Mouse (Mus musculus): ENCODE data around the gene Gata3. TPM values are rescaled to one million over a fixed set of nuclear protein-coding genes. Genes with fewer than 3 reads are reported as not detected.

The Gata3 gene
- polyA plus RNA-seq, 1 experiment, result not detected

- H3K27ac ChIP-seq (ENCODE audit: insufficient read depth, low read depth, low read length), result no peak within 1 kb of the TSS
- peaks cover 4% of the 10 kb centered on the region; the same call in 1 of the 2 replicates for H3K4me1 ChIP-seq (ENCODE audit: control insufficient read depth, insufficient read depth, low read length)
- WGBS, result 2% methylated on average over 30 of the region's 30 CpGs
- TF ChIP-seq POLR2A (IDR thresholded peaks at IDR 0.05; ENCODE audit: insufficient read depth, low read depth, low read length), result no peak
- no peak for TF ChIP-seq CTCF (IDR thresholded peaks at IDR 0.05; ENCODE audit: insufficient read depth, low read depth, low read length)
- no peak within 1 kb of the TSS for H3K4me3 ChIP-seq (ENCODE audit: insufficient read depth, low read depth, low read length)
These were observed 752 bp downstream of the Gata3 start, which contains the start of gene 9230102O04Rik for GRCm38 (mm10) chr2:9888913-9889650. 9230102O04Rik (minus strand) TSS chr2:9889540.

DNA sequence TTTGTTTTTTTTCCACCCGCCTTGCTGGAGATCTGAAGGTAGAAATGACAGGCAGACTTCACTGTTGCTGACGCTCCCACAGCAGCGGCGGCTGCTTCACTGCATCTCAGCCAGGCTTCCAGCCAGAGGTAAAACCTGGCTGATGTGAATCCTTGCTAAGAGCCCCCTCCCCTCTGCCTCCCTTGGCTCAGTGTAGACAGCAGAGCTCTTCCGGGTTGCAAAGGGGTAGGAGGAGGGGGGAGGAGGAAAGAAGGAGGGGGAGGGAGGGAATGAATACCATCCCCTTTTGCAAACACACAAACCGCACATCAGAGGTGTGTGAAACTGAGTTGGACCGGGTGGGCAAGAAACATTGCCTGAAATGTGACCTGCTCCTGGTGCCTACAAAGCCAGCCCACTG, 2.2 kb downstream of the Gata3 start:
- H3K27ac ChIP-seq (ENCODE audit: insufficient read depth, low read depth, low read length), result no peak overlapping the region
- H3K4me1 ChIP-seq (ENCODE audit: control insufficient read depth, insufficient read depth, low read length), result peaks cover 4% of the 10 kb centered on the region; the same call in 1 of the 2 replicates
- H3K4me3 ChIP-seq (ENCODE audit: insufficient read depth, low read depth, low read length), result no peak overlapping the region
- TF ChIP-seq POLR2A (IDR thresholded peaks at IDR 0.05; ENCODE audit: insufficient read depth, low read depth, low read length) (no peak), CTCF (IDR thresholded peaks at IDR 0.05; ENCODE audit: insufficient read depth, low read depth, low read length) (no peak)
- WGBS, result 2% methylated on average over 7 of the region's 7 CpGs

DNA sequence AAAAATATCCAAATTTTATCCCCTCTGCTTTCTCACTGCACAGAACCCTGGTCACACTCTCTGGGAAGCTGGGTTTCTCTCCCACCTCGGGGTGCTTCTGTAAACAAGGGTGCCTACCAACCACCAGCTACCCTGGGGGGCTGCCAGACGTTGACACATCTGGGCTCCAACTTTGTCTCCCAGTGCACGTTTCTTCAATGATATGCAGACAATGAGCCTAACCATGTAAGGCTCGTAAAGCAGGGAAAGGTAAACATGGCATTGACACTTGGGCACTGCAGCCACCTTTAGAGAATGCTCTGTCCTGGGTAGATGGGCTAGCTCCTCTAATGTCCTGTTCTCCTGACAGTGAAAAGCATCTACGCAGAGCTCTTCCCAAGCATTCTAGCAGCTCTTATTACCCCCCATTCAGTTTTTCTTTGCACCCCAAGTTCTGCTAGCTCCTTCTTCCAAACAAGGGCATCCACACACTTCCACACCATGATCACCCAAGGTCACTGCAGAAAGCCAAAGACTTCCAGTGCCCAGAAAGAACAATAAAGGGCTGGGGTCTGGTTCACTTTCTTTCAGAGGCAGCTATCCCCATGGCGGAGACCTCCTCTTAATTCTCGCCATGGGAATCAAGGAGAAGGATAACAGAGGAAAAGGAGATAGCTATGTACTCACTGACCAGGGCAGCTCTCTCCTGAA, 2.8 kb downstream of the Gata3 start:
- peaks cover 9% of the 10 kb centered on the region for H3K4me1 ChIP-seq (ENCODE audit: control insufficient read depth, insufficient read depth, low read length)

DNA sequence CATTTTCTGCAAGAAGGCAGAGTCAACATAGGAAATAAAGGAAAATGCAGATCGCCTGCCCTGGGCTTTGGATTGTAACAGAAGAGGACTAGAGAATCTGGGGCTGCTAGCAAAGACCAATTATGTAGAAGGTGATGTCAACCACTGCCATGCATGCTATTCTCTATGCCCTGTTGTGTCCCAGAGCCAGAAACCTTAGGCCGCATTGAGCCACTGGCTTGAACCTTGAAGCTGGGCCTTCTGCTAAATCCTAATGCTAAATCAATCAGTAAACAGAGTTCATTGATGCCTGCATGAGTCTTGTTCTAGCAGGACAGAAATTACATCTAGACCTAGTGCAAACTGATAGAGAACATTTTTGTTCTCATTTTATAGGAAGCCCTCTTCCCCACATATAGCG, 3.8 kb downstream of the Gata3 start:
- Histone ChIP-seq H3K4me1 (ENCODE audit: control insufficient read depth, insufficient read depth, low read length) (peaks cover 11% of the 10 kb centered on the region), H3K4me3 (ENCODE audit: insufficient read depth, low read depth, low read length) (no peak overlapping the region), H3K27ac (ENCODE audit: insufficient read depth, low read depth, low read length) (no peak overlapping the region)
- no peak for TF ChIP-seq POLR2A (IDR thresholded peaks at IDR 0.05; ENCODE audit: insufficient read depth, low read depth, low read length)
- TF ChIP-seq CTCF (IDR thresholded peaks at IDR 0.05; ENCODE audit: insufficient read depth, low read depth, low read length), result no peak
- 31% methylated on average over 3 of the region's 3 CpGs for WGBS

More for the DNA sequence above, 2.8 kb downstream of the Gata3 start:
- WGBS, result 10% methylated on average over 7 of the region's 7 CpGs
- H3K4me3 ChIP-seq (ENCODE audit: insufficient read depth, low read depth, low read length), result no peak overlapping the region
- H3K27ac ChIP-seq (ENCODE audit: insufficient read depth, low read depth, low read length), result no peak overlapping the region
- TF ChIP-seq POLR2A (IDR thresholded peaks at IDR 0.05; ENCODE audit: insufficient read depth, low read depth, low read length) (no peak), CTCF (IDR thresholded peaks at IDR 0.05; ENCODE audit: insufficient read depth, low read depth, low read length) (no peak)

DNA sequence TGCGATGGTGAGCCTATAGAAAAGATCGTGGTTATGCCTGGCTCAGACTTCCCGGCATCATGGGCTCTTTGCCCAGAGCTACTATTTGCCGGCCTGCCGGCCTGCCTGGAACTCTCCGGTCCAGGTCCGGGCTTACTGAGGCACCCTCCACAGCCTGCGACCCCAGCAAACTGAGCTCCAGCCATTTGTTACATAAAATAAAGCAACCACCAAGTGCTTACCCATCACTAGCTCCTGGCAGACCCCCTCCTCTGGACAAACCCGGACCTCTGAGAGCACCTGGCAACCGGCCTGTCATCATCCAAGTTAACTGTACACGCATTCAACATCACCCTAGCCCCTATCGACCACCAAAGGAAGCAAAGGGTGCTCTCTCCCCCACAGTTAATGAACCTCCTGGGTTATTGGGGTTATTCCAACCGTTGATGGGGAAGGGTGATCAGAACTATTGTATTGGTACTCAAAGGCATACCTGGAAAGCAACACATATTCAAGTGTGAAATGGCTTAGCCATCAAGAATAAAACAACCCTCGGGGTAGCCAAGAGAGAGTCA, 4.5 kb downstream of the Gata3 start:
- Histone ChIP-seq H3K27ac (ENCODE audit: insufficient read depth, low read depth, low read length) (no peak overlapping the region), H3K4me3 (ENCODE audit: insufficient read depth, low read depth, low read length) (no peak overlapping the region), H3K4me1 (ENCODE audit: control insufficient read depth, insufficient read depth, low read length) (peaks cover 11% of the 10 kb centered on the region)
- 10% methylated on average over 14 of the region's 14 CpGs for WGBS
- no peak for TF ChIP-seq POLR2A (IDR thresholded peaks at IDR 0.05; ENCODE audit: insufficient read depth, low read depth, low read length)
- no peak for TF ChIP-seq CTCF (IDR thresholded peaks at IDR 0.05; ENCODE audit: insufficient read depth, low read depth, low read length)

DNA sequence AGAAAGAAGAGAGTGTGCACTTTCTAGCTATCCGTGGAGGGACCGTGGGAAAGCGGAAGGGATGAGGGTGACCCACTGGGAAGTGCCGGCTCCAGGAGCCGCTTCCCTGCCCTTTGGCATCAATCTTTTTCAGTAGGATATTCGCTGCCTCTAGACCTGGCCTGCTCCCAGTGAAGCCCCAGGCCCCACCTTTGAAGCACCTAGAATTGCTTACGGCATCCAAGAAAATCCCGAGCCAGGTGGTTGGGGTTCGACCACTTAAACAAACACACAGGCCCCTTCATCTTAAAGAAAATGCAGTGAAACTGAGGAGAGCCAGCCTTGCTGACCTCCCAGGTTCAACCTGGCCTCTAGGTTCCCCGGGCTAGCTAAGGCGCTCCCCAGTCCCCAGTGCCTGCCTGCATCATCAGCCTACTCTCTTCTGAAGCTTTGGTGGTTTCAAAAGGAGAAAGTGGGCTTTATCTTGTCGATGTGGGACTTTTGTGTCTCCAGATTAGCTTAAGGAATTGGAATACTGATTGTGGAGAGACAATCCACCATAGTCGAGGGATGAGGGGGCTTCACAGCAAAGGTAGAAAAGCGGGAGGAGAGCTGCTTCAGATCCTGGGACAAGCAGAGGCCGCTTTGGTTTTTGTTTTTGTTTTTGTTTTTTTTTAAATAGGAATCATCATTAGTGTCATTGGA, 5.2 kb downstream of the Gata3 start:
- Histone ChIP-seq H3K4me1 (ENCODE audit: control insufficient read depth, insufficient read depth, low read length) (peaks cover 11% of the 10 kb centered on the region), H3K27ac (ENCODE audit: insufficient read depth, low read depth, low read length) (no peak overlapping the region), H3K4me3 (ENCODE audit: insufficient read depth, low read depth, low read length) (no peak overlapping the region)
- TF ChIP-seq CTCF (IDR thresholded peaks at IDR 0.05; ENCODE audit: insufficient read depth, low read depth, low read length) (no peak), POLR2A (IDR thresholded peaks at IDR 0.05; ENCODE audit: insufficient read depth, low read depth, low read length) (no peak)
- 6% methylated on average over 15 of the region's 15 CpGs for WGBS

DNA sequence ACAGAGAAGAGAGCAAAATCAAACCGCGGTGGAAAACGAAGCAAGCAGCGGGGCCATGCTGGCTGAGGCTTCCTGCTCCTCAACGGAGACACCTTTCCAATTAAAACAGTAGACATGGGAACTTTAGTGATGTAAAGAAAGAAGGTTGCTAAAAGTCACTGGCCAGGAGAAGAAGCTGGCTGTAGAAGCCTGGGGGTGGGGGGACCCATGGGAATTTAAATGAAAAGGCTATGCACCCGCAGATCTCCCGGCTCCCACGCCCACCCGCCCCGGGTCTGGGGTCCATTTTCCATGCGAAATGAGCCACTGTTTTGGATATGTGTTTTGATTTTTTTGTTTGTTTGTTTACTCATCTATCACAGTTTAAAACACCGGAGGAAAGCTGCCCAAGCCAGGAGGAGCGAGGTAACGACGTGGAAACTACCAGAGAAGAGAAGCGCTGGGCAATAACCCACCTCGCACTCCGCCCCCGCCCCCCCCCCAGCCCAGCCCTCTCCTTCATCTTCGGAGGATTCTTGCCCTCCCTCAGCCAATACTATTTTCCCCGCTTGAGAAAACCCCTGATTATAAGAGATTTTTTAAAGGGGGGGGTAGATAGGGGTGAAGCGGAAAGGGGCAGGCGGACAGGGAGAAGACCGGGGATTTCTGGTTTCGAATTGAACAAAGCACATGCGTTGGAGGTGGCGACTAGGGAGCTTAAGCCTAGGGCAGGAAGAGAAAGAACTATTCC, 5.9 kb downstream of the Gata3 start:
- TF ChIP-seq POLR2A (IDR thresholded peaks at IDR 0.05; ENCODE audit: insufficient read depth, low read depth, low read length) (no peak), CTCF (IDR thresholded peaks at IDR 0.05; ENCODE audit: insufficient read depth, low read depth, low read length) (no peak)
- peaks cover 9% of the 10 kb centered on the region for H3K4me1 ChIP-seq (ENCODE audit: control insufficient read depth, insufficient read depth, low read length)
- no peak overlapping the region for H3K4me3 ChIP-seq (ENCODE audit: insufficient read depth, low read depth, low read length)
- 4% methylated on average over 27 of the region's 27 CpGs for WGBS
- no peak overlapping the region for H3K27ac ChIP-seq (ENCODE audit: insufficient read depth, low read depth, low read length)

Data from olfactory bulb, adult 2 months (tissue).